Mouse (Mus musculus) cerebellum, adult (tissue): ENCODE measurements around the gene Gm3336.

Source experiments
- ATAC-seq: cut with Nextera tagmentation; 2 replicates; pipeline ENCODE4 v1.9.2; 2017; ENCODE audit warnings: mild to moderate bottlenecking, moderate library complexity, mixed read lengths; ENCODE audit not compliant: insufficient number of reproducible peaks, low FRiP score, low TSS enrichment

The Gm3336 gene

DNA sequence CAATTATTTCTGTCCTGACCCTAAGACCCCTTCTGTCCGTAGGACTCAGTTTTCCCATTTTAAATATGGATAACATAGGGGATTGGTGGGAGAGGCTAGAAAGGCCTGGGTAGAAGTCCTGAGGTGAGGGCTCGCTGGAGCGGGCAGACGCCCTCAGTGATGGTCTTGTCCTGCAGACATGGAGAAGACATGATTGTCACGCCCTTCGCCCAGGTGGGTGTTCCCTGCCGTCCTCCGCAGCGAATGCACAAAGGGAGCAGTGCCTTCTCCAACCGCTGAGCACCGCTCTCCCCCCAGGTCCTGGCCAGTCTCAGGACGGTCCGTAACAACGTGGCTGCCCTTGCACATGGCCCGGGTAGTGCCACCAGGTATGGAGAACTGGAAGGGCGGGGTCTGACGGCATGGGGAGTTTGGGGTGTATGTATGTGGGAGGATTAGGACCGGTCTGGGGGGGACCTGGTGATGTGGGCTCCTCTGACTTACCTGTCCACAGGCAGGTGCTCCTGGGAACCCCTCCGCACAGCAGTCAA, 27.4 kb downstream of the Gm3336 start:
- ATAC-seq: no peak

DNA sequence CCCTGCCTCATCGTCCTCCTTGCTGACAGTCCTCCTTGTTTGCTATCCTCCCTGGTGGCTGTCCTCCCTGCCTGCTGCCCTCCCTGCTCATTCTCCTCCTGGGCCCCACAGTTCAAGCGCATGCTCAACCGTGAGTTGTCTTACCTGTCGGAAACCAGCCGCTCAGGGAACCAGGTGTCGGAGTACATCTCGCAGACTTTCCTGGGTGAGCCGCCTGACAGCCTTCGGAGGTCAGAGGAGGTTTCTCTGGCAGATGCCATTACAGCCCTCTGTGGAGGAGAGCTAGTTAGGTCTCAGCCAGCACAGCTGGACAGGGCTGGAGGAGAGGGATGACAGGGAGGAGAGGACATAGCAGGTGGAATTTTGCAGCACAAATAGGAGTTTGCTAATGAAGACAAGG, 28.3 kb downstream of the Gm3336 start:
- ATAC-seq: no peak

DNA sequence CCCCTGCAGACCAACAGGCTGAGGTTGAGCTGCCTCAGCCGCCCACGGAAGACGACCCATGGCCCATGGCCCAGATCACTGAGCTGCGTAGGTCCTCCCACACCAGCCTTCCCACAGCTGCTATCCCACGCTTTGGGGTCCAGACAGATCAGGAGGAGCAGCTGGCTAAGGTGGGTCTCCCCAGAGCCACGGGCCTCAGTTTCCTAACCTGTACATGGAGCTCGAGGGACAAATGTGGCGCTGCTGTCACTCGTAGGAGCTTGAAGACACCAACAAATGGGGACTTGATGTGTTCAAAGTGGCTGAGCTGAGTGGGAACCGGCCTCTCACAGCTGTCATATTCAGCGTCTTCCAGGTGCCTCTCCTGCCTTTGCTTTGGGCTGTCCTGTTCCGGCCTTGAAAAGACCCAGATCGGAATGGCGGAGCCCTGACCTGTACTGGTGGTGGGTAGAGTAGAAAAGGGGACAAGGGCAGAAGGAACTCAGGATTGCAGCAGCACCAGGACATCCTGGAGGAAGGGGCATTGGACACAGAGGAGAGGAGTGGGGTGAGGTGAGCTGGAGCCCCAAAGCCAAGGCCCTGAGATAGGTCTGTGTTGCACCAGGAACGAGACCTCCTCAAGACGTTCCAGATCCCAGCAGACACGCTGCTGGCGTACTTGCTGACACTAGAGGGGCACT, 29.0 kb downstream of the Gm3336 start:
- ATAC-seq: no peak

DNA sequence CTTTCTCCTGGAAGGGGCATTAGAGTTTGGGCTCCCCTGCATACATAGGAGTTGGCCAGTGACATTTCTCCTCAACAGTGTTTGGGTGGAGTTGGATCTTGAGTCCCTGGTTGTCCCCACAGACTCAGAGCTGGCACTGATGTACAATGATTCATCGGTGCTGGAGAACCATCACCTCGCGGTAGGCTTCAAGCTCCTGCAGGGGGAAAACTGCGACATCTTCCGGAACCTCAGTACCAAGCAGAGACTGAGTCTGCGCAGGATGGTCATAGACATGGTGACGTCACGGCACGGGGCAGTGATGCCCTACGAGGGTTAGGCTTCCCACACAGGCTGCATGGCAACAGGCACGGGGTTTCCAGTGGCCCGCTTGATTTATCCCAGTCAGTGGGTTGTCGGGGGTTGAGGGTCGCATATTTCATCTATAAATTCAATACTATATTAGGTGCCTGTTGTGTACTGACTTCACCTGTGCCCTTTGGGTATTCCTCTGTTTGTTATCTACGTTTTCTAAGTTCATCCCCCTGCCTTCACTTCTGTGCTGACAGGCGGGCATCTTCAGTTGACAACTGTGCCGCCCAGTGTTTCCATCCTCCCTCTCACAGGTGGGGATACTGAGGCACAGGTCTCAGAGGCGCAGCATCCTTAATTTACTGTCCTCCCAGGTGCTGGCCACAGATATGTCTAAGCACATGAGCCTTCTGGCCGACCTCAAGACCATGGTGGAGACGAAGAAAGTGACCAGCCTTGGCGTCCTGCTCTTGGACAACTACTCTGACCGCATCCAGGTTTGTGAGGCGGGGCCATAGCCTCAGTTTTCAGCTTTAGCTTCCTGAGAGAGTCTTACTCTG, 30.1 kb downstream of the Gm3336 start:
- ATAC-seq: no peak

DNA sequence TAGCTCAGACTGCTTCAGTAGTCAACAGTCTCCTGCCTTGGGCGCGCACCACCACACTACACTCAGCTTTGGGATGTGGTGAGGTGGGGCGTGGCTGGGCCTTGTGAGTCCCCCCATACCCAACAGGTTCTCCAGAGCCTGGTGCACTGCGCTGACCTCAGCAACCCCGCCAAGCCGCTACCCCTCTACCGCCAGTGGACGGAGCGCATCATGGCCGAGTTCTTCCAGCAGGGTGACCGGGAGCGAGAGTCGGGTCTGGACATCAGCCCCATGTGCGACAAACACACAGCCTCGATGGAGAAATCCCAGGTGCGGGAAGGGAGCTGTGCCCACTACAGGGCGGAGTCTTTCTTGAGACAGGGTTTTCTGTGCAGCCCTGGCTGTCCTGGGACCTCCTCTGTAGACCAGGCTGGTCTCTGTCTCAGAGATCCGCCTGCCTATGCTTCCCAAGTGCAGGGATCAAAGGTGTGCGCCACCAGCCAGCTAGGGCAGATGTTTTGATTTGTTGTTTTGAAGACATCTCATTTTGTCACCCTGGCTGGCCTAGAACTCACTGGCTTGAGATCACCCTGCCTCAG, 30.8 kb downstream of the Gm3336 start:
- no peak for ATAC-seq

DNA sequence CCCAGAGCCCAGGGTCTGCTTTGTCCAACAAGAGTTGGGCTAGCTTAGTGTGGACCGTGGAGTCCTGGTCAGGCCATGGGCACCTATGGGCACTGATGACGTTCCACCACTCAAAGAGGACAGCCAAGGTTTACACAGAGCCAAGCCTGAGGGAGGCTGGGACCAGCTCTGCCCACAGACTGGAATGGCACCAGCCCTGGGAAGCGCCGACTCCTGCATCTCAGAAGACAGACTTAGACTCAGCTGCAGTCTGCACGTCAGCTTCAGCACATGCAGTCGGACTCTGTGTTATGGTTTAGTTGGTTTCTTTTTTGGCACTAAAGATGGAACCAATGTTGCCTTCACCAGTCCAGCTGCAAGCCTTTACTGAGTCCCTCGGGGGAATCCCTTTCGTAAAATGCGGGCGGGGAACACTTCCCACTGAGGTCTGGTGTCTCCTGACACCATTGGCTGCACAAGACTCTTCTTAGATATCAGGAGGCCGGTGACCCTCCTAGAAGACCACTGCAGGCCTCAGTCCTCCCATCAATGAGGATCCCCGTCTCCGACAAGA, 31.9 kb downstream of the Gm3336 start:
- no peak for ATAC-seq

DNA sequence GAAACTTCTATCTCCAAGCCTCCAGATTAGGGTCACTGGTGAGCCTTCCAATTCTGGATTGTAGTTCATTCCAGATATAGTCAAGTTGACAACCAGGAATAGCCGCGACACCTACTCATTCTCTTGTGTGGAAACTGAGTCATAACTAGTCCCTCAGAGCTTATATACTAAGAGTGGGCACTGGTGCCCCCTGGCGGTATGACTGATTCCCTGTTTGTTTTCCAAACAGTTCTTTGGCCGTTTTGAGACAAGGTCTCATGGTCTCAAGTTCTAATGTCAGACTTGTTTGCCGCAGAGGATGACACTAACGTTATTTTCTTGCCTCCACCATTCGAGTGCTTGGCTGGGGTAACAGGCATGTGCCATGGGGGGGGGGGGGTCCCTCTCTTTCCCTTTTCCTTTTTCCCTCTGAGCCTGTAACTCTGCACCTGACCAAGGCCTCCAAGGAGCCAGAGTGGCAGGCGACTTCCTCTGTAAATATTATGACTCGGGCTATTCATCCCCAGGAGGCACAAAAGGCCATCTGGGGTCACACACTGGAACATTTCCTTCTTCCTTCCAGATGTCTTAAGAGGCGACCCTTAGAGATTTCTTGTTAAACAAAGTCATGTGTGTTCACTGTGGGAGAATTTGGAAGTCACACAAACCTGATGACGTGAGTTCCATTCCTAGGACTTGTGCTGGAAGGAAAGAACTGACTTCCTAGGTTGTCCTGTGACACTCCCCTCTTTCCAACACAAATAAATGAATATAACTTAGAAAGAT, 33.8 kb downstream of the Gm3336 start:
- no peak for ATAC-seq

DNA sequence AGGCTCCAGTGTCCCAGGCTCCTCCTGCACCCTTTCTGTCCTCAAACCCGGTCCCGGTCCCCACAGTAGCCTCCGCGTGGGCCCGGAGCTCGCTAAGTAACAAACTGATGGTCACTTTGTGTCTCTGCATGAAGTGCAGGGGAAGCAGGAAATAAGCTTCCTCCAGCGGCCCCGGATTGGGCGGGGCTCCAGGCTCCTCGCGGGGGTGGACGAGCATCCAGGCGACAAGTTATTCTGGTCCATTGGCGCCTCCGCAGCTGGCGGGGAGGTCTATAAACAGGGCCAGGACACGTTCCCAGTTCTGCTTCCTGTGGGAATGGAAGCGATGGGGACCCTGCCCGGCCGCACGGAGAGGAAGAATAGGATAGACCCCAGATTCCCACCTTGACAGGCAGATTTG, 34.8 kb downstream of the Gm3336 start:
- ATAC-seq: no peak

DNA sequence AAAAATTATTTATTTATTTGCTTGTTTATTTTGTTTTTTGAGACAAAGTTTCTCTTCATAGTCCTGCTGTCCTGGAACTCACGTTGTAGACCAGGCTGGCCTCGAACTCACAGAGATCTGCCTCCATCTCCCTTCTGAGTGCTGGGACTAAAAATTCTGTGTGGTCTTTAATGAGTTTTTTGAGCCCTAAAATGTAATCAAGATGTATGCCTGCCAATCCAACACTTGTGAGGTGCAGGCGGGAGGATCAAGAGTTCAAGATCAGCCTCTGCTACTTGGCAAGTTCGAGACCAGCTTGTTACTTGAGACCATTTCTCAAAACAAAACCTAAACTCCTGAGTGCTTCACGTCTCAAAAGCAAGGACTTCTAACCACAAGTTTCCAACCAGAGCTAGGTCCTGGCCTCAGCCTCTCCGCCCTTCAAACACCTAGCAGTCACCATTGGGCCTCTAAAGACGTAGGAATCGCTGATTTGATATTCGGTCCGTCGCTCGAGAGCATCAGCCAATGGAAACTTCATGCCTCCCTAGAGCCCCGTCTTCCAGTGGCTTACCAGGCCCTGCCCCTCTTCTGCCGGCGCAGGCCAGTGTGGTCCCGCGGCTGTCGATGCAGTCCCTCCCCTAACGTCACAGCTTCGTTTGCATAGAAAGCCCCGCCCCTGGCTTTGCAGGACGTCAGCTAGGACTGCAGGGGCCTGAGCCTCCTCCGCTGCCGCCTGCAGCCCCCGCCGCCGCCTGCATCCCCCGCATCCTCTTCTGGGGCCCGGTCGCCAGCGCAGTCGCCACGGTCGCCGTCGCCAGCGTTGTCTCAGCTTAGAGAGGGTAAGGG, 35.9 kb downstream of the Gm3336 start, which contains the start of gene Rab3a:
Gene Rab3a, plus strand, starts transcription at position 637 of the 828 bp plus-strand sequence.
- ATAC-seq: peak; percentile 94

DNA sequence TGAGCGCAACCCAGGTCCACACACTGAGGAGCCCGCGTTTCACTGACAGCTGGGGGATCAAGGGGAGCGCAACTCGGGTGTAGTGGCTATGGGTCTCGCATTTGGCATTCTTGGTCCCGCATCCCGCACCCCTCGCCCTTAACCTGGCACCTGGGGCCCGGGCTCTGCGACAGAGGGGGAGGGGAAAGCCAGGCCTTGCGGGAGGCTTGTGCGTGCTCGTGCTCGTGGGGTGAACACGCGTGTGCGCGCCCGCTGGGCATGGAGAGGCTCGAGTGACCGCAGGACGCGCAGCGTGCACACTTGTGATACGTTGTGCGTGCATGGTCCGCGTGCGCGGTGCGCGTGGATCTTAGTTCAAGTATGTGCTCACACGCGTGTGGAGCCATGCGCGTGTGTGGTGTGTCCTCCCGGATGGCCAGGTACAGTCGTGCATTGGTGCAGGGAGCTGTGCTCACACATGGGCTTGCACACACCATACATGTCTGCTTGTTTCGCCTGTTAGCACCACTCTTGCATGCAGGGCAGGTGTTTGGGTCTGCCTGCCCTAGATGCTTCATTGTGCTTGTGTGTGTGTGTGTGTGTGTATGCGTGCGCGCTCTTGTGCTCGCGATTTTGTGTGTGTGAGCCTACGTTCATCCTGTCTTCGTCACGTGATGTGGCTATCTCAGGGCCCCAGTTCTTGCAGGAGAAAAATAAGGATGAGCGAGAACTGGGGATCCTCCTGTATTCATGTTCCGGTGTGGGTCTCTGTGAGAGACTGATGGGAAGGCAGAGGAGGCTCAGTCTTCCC, 36.7 kb downstream of the Gm3336 start:
- ATAC-seq: peak; percentile 32

DNA sequence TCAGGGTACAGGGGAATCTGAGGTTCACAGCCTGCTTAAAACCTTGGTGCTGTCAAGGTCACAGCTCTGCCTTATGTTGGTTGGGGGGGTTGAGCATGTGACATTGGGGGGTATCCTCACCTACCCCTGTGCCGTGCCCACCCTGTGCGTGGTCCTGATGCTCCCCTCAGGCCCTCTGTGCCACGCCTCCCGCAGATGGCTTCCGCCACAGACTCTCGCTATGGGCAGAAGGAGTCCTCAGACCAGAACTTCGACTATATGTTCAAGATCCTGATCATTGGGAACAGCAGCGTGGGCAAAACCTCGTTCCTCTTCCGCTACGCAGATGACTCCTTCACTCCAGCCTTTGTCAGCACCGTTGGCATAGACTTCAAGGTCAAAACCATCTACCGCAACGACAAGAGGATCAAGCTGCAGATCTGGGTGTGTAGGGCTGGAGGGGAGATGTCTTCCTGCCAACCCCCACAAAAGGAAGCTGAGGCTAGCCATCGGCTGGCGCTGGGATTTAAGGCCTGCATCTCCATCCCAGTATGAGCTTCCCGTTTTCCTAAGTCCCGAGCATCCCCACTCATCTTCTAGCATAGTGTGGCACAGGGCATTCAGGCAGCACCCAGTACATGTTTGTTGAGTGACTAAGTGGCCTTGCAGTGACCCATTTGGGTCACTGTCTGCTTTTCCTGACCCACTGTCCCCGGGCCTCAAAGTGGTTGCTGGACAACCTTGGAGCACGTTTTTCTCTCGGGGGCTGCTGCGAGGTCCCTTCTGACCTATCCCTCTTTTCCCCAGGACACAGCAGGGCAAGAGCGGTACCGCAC, 37.5 kb downstream of the Gm3336 start:
- no peak for ATAC-seq

DNA sequence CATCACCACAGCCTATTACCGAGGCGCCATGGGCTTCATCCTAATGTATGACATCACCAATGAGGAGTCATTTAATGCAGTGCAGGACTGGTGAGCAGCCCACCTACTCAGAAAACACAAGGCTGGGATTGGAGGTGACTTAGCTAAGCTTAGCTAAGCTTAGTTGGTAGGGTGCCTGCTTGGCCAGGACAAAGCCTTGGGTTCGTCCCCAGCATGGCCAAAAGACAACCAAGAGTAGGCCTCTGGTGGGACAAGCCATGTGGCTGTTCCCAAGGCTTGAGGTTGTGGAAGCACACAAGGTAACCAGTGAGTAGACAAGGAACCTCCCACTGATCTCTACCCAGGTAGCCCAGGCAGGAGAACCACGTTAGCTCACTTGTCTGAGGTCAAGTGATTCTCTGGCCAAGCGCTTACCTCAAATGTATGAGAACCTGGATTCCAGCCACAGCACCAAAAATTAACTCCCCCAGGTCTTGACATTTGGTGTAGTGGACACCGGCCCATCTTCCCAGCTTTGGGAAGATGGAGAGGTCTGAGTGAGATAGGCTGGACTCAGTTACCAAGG, 38.2 kb downstream of the Gm3336 start:
- no peak for ATAC-seq

DNA sequence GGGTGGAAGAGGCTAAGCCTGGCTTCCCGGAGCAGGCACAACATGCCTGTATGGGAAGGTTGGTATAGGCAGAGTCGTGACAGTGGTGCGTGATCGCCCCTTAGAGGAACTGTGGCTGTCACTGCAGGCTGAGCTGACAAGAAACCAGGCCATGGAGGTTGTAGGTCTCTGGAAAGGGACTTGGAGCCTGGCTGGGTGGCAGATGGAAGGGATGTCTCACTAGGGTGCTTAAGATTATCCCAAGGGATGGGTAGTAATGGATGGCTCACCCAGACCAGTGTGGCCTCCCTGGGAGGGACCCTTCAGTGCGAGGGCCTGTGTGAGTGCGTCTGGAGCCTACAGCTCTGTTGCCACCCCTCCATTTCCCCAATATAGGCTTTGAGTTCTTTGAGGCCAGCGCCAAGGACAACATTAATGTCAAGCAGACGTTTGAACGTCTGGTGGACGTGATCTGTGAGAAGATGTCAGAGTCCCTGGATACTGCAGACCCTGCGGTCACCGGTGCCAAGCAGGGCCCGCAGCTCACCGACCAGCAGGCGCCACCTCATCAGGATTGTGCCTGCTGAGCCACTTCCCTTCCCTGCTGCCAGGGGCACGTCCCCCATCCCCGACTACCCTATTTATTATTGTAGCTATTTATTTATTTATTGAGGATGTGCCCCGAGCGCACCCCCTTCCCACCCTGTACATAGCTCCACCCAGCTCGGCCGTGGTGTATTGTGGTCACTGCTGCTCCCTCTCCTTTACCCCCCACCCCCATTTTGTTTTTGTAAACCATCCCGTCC, 39.4 kb downstream of the Gm3336 start:
- no peak for ATAC-seq

DNA sequence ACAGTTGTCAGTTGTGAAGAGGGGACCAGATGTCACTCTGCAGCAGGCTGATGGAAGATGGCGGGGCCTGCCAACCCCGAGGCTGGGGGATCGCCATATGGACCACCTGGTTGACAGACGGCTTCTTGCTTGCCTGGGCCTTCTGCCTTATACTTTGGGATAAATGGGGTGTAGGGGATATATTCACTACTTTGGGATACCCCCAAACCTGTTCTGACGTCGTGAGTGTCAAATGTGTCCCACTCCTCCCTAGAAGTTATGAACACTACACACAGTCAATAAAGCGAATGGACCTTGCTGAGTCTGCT, 39.9 kb downstream of the Gm3336 start:
- ATAC-seq: no peak

DNA sequence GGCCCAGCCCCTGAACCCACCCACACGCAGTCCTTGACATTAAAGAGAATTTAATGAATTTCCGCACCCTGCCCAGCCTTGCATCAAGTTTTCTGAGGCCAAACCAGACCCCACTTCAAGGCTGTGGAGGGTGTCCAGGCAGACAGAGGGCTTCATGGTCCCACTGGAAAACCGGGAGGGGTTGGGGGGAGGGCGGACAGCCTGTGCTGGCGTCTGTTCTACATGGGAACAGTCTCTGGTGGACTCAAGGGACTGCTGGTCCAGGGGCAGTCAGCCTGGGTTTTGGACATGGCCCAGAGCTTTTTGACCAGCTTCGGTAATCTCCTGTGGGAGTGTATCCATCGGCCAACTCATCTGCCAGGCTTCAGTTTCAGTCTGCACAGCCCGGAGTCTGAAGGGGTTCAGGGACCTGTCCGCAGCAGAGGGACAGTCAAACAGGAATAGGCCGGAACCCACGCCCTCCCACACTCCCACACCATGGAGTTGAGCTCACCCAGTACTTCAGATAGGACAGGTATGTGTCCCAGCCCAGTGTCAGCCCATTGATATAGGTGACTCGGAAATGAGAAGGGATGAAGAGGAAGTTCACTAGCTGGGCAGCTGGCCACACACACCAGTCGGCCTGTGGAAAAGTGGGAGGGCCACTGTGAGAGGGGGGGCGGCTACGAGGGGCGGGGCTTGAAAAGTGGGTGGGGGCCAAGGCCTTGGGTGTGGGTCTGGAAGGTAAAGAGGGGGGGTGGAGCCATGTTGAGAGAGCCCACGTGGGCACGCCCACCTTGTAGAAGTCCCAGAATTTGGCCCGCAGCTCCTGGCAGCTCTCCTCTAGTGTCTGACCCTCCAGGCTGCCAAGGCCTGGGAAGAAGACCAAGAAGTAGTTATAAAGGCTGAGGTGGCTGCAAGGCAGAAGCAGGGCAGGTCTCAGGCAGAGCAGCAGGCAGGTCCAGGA, 40.5 kb downstream of the Gm3336 start:
- no peak for ATAC-seq

DNA sequence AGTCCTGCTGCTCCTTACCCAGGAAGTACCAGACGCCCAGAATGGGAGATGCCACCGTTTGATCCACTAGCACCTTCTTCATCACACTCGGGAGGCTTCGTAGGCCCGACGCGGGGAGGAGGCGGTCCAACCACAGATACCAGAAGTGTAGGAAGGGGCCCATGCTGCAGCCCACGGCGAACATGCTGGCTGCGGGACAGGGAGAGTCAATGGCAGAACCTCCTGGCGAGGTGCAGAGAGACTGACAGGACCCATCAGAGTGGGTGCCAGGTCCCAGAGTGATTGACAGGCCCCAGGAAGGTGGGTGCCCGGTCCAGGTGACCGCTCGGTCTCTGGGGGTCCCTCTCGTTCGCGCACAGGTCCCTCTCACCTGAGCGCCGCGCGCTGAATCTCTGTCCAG, 42.0 kb downstream of the Gm3336 start:
- no peak; the same call in 1 of the 2 replicates for ATAC-seq
